Mouse (Mus musculus): ENCODE measurements around the gene Fam193a.

DNA sequence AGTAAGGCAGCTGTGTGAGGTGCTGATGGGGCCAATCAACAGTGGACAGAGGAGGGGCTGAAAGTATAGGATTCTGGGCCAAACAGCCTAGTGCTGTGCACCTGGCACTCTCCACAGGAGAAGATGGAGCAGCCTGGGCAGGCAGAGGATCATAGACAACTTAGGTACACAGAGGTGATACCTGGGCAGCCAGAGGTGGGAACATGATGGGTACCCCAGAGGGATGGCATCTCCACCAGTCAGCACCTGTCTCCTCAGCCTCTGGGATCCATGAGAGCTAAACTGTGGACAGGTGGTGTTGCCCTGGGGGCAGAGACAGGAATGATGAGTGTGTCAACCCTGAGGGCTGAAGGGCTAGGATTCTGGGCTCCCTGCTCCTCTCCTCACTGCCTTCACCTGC, 154.8 kb downstream of the Fam193a start:
- TF ChIP-seq POLR2A (IDR thresholded peaks at IDR 0.05; ENCODE audit: control insufficient read depth, extremely low read depth, insufficient read depth, low read length, poor library complexity), result no peak
- no peak for TF ChIP-seq CTCF (IDR thresholded peaks at IDR 0.05; ENCODE audit: borderline replicate concordance, control insufficient read depth, extremely low read depth, insufficient read depth, low read length, poor library complexity)

Data from thymus, adult 2 months (tissue).